Mouse (Mus musculus): Measurements from ENCODE around the gene Foxa1.
A peak's percentile ranks its signal among the peaks of the same experiment; 100 is the strongest.

Gene Foxa1

GRCm38 (mm10) chr12:57546415-57547201 is at the start of gene Foxa1:
TSS of gene Foxa1 (minus strand) at chr12:57546916.
- no peak for DNase-seq

GRCm38 (mm10) chr12:57575931-57576628 is 29.4 kb upstream of the Foxa1 start:
- DNase-seq = peak; percentile 30

GRCm38 (mm10) chr12:57572415-57572814 is 25.7 kb upstream of the Foxa1 start:
- DNase-seq = no peak

- no peak for DNase-seq
These were observed 25.1 kb upstream of the Foxa1 start for GRCm38 (mm10) chr12:57571773-57572172.

GRCm38 (mm10) chr12:57563909-57564308 is 17.2 kb upstream of the Foxa1 start, which contains the start of gene Ttc6:
TSS of gene Ttc6 (plus strand) at chr12:57564113.
- DNase-seq = no peak

GRCm38 (mm10) chr12:57554091-57554490 is 7.4 kb upstream of the Foxa1 start:
- DNase-seq = no peak

- no peak for DNase-seq
These were observed 5.6 kb upstream of the Foxa1 start for GRCm38 (mm10) chr12:57552286-57552685.

- no peak for DNase-seq
These were observed 4.2 kb upstream of the Foxa1 start for GRCm38 (mm10) chr12:57550881-57551280.

GRCm38 (mm10) chr12:57550181-57550808 is 3.6 kb upstream of the Foxa1 start:
- DNase-seq = no peak

- no peak for DNase-seq
These were observed 3.0 kb upstream of the Foxa1 start for GRCm38 (mm10) chr12:57549667-57550160.

GRCm38 (mm10) chr12:57548981-57549666 is 2.4 kb upstream of the Foxa1 start:
- DNase-seq = no peak

GRCm38 (mm10) chr12:57548352-57548980 is 1.8 kb upstream of the Foxa1 start:
- no peak for DNase-seq

- DNase-seq = no peak
These were observed 1.2 kb upstream of the Foxa1 start for GRCm38 (mm10) chr12:57547890-57548289.

- DNase-seq = no peak
These were observed 1.1 kb downstream of the Foxa1 start for GRCm38 (mm10) chr12:57545371-57546241.

GRCm38 (mm10) chr12:57544641-57545370 is 1.9 kb downstream of the Foxa1 start:
- peak; percentile 50 for DNase-seq

- DNase-seq = no peak
These were observed 3.1 kb downstream of the Foxa1 start for GRCm38 (mm10) chr12:57543627-57543991.

GRCm38 (mm10) chr12:57542746-57543626 is 3.7 kb downstream of the Foxa1 start:
- no peak for DNase-seq

- no peak for DNase-seq
These were observed 4.6 kb downstream of the Foxa1 start for GRCm38 (mm10) chr12:57541931-57542745.

GRCm38 (mm10) chr12:57541118-57541517 is 5.6 kb downstream of the Foxa1 start:
- DNase-seq = no peak
